Mouse (Mus musculus): ENCODE data around the gene Gm4565.
"Not testable (repeated sequence)": the region's sequence is repeated elsewhere in the genome, so short reads cannot be mapped to it uniquely, and the experiment has no call there.

Gm4565 gene

GRCm38 (mm10) chr7:22588027-22588426 is at the start of gene Gm4565:
Gm4565 (minus strand) TSS chr7:22588127.
- not testable (repeated sequence) for DNase-seq (ENCODE audit: low spot score)

DNA sequence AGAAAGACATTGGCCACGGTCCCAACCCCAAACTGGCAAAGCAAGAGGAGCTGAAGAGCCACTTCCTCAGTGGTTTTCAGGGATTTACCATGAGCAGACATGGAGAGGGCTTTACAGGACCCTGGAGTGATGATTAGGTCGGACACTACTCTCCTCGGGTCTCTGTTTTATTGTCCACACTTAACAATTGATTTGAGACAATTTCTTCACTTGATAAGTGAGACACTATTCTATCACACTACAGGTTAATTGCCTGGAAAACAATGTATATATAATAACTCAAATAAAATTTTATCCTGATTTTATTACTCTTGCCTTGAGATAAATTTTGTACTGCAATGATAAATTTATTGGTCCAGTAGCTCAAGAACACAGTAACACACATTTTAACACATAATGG is 22.7 kb downstream of the Gm4565 start, which contains the start of gene Gm4201:
TSS of gene Gm4201 (minus strand) at position 101 of the 400 bp plus-strand sequence.
- DNase-seq (ENCODE audit: low spot score): not testable (repeated sequence)

DNA sequence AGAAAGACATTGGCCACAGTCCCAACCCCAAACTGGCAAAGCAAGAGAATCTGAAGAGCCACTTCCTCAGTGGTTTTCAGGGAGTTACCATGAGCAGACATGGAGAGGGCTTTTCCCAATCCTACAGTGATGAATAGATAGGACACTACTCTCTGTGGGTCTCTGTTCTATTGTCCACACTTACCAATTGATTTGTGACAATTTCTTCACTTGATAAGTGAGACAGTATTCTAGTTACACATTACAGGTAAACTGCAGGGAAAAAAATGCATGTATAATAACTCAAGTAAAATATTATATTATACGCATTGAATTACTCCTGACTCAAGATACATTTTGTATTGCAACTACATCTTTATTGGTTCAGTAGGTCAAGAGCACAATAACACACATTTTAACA is 53.1 kb downstream of the Gm4565 start, which contains the start of gene Gm8677:
TSS of gene Gm8677 (minus strand) at position 101 of the 400 bp plus-strand sequence.
- not testable (repeated sequence) for DNase-seq (ENCODE audit: low spot score)
